Mouse (Mus musculus): Measurements from ENCODE around the gene Zkscan7.

Zkscan7 gene

DNA sequence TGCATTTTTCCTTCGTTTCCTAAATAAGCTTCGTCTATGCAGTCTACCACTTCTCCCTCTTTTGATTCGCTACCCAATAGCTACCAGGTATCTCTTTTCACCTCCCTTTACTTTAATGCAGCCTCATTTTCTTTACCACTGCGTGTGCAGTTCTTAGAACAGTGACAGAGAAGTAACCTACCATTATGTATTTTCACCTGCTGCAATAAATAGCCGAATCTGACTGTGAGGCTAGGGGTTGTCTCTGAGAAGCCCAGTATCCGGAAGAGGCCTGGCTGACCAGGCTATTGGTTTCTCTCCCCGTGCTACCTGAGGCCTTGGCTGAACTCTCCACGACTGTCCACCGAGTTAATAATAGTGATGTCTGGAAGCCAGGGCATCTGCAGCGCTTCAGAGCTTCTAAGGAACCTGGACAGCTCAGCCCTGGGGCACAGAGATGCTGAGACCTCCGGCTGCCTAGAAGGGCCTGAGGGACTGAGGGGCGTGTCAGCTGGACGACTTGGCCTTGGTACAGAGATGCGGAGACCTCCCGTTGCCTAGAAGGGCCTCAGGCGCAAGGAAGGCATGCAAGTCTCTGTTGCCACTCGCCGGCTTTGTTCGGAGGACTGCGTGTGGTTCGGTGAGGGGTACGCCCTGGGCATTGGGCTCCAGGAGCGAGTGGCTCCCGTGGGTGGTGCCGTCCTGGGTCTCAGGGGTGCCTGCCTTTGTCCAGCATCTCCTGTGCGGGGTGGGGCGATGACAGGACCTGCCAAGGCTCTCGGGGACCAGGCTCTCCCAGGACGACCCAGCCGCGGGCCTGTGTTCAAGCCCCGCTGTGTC is 17.4 kb downstream of the Zkscan7 start:
- DNase-seq (ENCODE audit: low read depth, low spot score), result peak; percentile 91

DNA sequence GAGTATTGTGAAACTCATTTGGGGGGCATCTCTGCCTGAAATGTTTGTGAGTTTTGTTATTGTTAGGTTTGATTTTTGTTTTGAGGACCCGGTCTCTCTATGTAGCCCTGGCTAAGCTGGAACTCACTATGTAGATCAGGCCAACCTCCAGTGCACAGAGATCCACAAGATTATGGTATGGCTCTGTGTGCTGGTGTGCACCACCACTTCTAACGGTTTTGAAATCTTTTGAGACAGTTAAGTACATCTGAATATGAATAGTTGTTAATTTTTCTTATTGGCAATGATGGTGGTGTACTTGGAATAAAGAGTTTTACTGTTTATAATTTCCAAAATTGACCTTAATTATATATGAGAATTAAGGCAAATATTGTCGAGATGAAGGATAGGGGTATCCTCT is 37.0 kb downstream of the Zkscan7 start:
- DNase-seq (ENCODE audit: low read depth, low spot score), result no peak

- DNase-seq (ENCODE audit: low read depth, low spot score), result peak; percentile 89
Measured at GRCm38 (mm10) chr9:122922936-122923381, 37.5 kb downstream of the Zkscan7 start, which contains the start of gene Zfp105. Gene Zfp105 (plus strand): TSS chr9:122923072.

DNA sequence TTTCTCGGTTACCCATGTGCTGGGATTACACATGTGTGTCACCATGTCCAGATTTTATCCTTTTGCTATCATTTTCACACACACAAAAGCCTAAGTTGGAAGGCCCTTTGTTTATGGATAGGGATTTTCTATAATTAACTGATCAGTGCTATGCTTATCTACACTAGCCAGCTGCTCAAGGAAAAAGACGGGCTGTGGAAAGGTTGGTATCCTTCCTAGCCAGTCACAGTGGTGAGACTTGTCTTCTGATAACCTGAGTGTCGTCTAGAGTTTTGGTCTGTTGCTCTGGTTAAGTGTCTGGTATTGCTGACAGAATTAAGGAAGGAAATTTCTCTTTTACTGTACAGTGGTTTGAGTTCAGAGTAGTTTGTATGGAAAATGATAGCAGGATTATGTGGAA is 43.4 kb downstream of the Zkscan7 start:
- no peak for DNase-seq (ENCODE audit: low read depth, low spot score)
